12 mouse cellular contexts compared by ENCODE assay signal in genomic region chr14:76733258-76733823, GRCm38 (mm10).
DNase-seq lines count a peak whose midpoint lies in the region; ATAC-seq and TF ChIP-seq lines count a peak whose summit lies in the region.
"Had no signal": no experiment of that assay in that cellular context is flagged by ENCODE, and none has a peak within 500 bp of the region (broad histone marks: within the 10 kb centered on the region; RNA-seq: fewer than 3 reads in every experiment).

No protein-coding gene starts in this region.

- H3K9me3 ChIP-seq in stomach, postnatal 0 days (ENCODE audit: control insufficient read depth, low read length) = no peaks in the 10 kb centered on the region

- no peak for TF ChIP-seq POLR2A in kidney, adult 2 months (IDR thresholded peaks at IDR 0.05; ENCODE audit: low read depth, low read length)
- TF ChIP-seq POLR2A in lung, adult 2 months (IDR thresholded peaks at IDR 0.05; ENCODE audit: borderline replicate concordance, extremely low read depth, low read depth, low read length) = no peak

- H3K4me1 ChIP-seq in kidney, adult 2 months (ENCODE audit: control insufficient read depth, insufficient read depth, low read length) = no peaks in the 10 kb centered on the region
- 0 out of 2 replicates have a peak, but pooled peaks cover 2% of the 10 kb centered on the region for H3K4me1 ChIP-seq in lung, adult 2 months (ENCODE audit: control insufficient read depth, insufficient read depth, low read length)
- H3K4me1 ChIP-seq in stomach, postnatal 0 days (replicated peaks; ENCODE audit: control insufficient read depth, insufficient read depth) = 0 out of 2 replicates have a peak, but pooled peaks cover 3% of the 10 kb centered on the region

- TF ChIP-seq EP300 in stomach, postnatal 0 days (optimal IDR thresholded peaks at IDR 0.05) = no peak

- ATAC-seq in stomach, postnatal 0 days (ENCODE audit: low FRiP score, low TSS enrichment) = peak; percentile 93
- ATAC-seq in inflammation-experienced regulatory T-cells, adult 6 months = no peak

- H3K4me3 ChIP-seq in kidney, adult 2 months (ENCODE audit: insufficient read depth, low read depth, low read length) = no peak overlapping the region
- no peak overlapping the region for H3K4me3 ChIP-seq in lung, adult 2 months (replicated peaks; ENCODE audit: extremely low read depth, low read depth, low read length)
- H3K4me3 ChIP-seq in stomach, postnatal 0 days (ENCODE audit: low read depth, low read length) = no peak overlapping the region
- H3K4me3 ChIP-seq: layer of hippocampus, adult 2 months had no signal

- no peak overlapping the region for H3K4me2 ChIP-seq in stomach, postnatal 0 days (replicated peaks; ENCODE audit: low read depth)

- no peak for TF ChIP-seq CTCF in kidney, adult 2 months (conservative IDR thresholded peaks at IDR 0.05; ENCODE audit: insufficient read depth, insufficient read length, low read depth, low read length)
- no peak for TF ChIP-seq CTCF in lung, adult 2 months (IDR thresholded peaks at IDR 0.05; ENCODE audit: insufficient read depth, low read length)
- no peak for TF ChIP-seq CTCF in stomach, postnatal 0 days (IDR thresholded peaks at IDR 0.05; ENCODE audit: low read depth)

- 71% methylated on average over 8 of the region's 8 CpGs for WGBS in kidney, adult 2 months
- 72% methylated on average over 8 of the region's 8 CpGs for WGBS in lung, adult 2 months
- 54% methylated on average over 8 of the region's 8 CpGs for WGBS in stomach, postnatal 0 days

- H3K27me3 ChIP-seq in kidney, adult 2 months (replicated peaks; ENCODE audit: control insufficient read depth, insufficient read depth, low read length) = no peaks in the 10 kb centered on the region
- no peaks in the 10 kb centered on the region for H3K27me3 ChIP-seq in stomach, postnatal 0 days (ENCODE audit: control insufficient read depth, insufficient read depth, low read length)

- peak; percentile 39 for DNase-seq in kidney, adult 2 months
- no peak for DNase-seq in kidney, postnatal 4 days
- peak; percentile 26 for DNase-seq in urinary bladder, postnatal 14 days (ENCODE audit: low spot score)
- DNase-seq in urinary bladder, postnatal 25 days (ENCODE audit: low spot score) = no peak
- DNase-seq in lung, adult 2 months = peak; percentile 70
- peak; percentile 70 for DNase-seq in stomach, postnatal 0 days (ENCODE audit: low spot score)
- DNase-seq in layer of hippocampus, adult 9-11 months = no peak
- DNase-seq: gastrocnemius, postnatal 10 days; right cerebral cortex, postnatal 4 days; thymus, adult 2 months had no signal

- no peaks in the 10 kb centered on the region for H3K36me3 ChIP-seq in kidney, adult 2 months (ENCODE audit: control insufficient read depth, insufficient read depth, low read length)
- H3K36me3 ChIP-seq in stomach, postnatal 0 days (ENCODE audit: control insufficient read depth, insufficient read depth, low read length) = no peaks in the 10 kb centered on the region

- H3K27ac ChIP-seq in kidney, adult 2 months (ENCODE audit: insufficient read depth, low read depth, low read length) = no peak overlapping the region
- 0 out of 2 replicates have a peak overlapping the region, but pooled peaks have one; percentile 9 for H3K27ac ChIP-seq in stomach, postnatal 0 days (replicated peaks)
- H3K27ac ChIP-seq: layer of hippocampus, adult 2 months had no signal

- H3K9ac ChIP-seq in stomach, postnatal 0 days (ENCODE audit: low read length) = no peak overlapping the region

Comparison
In these comparisons a context has a peak if more than half of its experiments do, and no peak if none do; other contexts are left out.
1. DNase-seq: peak in kidney, adult 2 months (single experiment), urinary bladder, postnatal 14 days (single experiment), lung, adult 2 months (single experiment) and stomach, postnatal 0 days (single experiment); none in kidney, postnatal 4 days (0 of 2), urinary bladder, postnatal 25 days (single experiment) and layer of hippocampus, adult 9-11 months (single experiment).